Mouse (Mus musculus): ENCODE measurements around the gene Nap1l4. TPM values are rescaled to one million over a fixed set of nuclear protein-coding genes. Genes with fewer than 3 reads are reported as not detected.

Nap1l4 gene
- total RNA-seq, 2 experiments from 2014 or later, result 55.3 to 105 TPM

GRCm38 (mm10) chr7:143481806-143482387 is 67.0 kb downstream of the Nap1l4 start:
- no peak for ATAC-seq (ENCODE audit: poor library complexity, severe bottlenecking)

DNA sequence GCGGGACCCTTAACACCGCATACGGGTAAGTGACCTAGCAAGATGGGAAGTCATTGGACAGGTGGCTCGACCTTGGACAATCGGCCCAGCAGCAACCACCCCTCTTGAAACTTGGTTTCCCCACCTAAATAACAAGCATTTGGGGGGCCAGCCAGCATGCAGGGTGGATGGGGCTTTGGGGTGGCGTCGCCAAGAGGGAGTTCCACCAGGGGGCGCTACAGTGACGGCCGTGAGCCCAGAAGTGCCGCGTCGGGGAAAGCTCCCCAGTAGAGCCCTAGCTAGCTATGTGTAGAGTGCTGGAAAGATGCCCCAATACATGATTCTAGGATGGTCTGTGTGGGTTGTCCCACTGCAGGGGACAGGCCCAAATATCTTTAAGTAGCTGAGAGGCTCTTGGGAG is 68.4 kb downstream of the Nap1l4 start:
- ATAC-seq (ENCODE audit: poor library complexity, severe bottlenecking), result peak; percentile 72

GRCm38 (mm10) chr7:143477800-143478199 is 71.1 kb downstream of the Nap1l4 start:
- no peak for ATAC-seq (ENCODE audit: poor library complexity, severe bottlenecking)

- no peak for ATAC-seq (ENCODE audit: poor library complexity, severe bottlenecking)
These were observed 72.1 kb downstream of the Nap1l4 start for GRCm38 (mm10) chr7:143476702-143477335.

DNA sequence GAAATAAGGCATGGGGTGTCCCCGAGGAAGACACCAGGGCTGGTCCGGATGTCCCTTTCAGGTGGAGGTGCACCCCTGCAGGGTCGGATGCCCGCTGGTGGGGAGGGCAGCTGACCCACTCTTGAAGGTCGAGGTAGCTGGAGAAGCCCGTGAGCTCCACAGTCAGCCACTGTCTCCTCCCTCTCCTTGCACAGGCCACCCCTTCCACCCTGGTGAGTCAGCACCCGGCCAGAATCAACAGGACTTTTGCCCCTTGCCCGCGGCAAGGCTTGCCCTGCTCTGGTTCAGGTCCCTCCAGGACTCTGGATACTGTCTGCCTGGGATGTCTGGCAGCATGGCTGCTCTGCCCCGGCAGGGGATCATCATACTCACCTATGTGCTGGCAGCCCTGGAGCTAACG is 73.0 kb downstream of the Nap1l4 start:
- ATAC-seq (ENCODE audit: poor library complexity, severe bottlenecking), result no peak

DNA sequence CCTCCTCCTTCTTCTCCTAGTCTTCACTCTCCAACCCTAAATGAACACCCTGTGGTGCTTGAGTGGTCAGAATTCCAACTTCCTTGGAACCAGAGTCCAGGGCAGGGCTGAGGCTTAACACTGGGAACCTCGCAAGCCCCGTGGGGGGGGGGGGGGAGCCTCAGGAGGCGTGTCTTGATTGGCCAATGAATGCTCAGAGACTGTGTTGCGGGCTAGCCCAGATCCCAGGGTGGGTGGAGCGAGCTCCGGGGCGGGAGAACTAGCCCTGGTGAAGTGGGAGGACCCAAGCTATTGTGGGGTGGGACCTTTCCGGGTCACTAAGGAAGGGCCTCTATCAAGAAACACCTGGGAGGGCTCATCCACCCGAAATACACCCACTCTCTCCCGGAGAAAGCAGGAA is 74.1 kb downstream of the Nap1l4 start:
- ATAC-seq (ENCODE audit: poor library complexity, severe bottlenecking), result no peak

DNA sequence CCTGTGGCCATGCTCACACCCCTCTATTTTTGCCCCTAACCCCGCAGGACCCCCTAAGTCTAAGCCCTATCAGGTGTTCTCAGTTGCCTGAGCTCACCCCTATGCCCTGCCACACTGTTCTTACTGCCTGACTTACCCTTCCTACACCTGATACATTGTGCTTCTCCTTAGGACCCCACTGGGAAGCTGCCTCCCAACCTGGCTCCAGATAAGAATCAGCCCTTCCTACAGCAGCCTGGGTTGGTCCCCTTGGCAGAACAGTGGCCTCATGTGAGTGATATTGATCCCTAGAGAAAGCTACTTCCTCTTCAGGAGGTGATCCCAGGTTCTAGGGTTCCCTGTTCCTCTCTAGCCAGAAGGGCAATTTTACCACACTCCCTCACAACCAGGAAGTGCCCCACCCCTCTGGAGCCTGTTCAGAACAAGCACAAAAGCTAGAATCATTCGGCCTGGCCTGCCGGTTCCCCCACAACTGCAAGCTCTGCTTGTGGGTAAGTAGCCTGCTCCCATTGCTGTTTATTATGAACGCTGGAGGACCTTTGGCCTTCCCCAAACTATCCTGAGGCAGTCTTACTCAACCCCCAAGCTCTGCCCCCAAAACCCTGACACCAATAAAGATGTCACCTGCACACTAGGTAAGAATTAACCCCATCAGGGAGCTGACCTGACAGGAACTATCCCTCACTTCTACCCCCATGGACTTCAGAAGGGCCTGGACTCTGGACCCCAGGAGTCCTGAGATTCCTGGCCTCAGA is 75.4 kb downstream of the Nap1l4 start, which contains the start of gene Slc22a18:
Gene Slc22a18, plus strand, starts transcription at position 390 of the 755 bp plus-strand sequence.
- ATAC-seq (ENCODE audit: poor library complexity, severe bottlenecking), result peak; percentile 72

DNA sequence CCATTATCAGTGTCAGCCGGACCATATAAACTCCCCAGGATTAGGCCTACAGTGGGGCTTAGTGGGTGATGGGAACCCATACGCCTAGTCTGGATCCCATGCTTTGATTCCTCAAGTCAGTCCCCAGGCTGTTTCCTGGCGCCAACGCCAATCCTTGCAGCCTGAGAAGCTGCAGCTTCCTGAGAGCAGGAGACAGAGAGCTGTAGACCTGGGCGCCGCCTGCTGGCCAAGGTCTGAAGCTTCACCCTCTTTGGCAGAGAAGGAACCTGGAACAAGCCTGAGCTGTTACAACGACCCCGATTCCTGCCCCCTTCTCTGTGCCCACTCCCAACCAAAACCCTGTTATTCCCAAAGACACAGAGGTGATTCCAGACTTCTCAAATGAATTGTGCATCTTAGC is 79.0 kb downstream of the Nap1l4 start:
- ATAC-seq (ENCODE audit: poor library complexity, severe bottlenecking), result peak; percentile 61

DNA sequence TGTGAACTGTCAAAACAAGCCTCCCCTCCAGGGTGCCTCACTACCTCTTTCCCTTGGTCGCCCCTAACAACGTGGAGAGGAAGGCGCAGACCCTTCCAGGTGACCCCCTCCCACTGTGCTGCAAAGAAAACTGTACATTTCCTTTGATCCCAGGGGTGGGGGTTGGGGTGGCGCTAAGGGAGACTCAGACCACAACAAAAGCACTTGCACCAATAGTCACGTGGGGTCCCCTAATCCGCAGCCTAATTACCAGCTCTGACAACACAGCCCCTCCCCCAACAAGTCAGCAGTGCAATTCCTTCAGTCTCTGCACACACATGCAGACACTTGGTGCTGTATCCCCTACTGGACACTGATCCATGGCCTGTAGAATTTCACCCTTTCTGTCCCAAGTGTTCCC is 81.2 kb downstream of the Nap1l4 start:
- no peak for ATAC-seq (ENCODE audit: poor library complexity, severe bottlenecking)

DNA sequence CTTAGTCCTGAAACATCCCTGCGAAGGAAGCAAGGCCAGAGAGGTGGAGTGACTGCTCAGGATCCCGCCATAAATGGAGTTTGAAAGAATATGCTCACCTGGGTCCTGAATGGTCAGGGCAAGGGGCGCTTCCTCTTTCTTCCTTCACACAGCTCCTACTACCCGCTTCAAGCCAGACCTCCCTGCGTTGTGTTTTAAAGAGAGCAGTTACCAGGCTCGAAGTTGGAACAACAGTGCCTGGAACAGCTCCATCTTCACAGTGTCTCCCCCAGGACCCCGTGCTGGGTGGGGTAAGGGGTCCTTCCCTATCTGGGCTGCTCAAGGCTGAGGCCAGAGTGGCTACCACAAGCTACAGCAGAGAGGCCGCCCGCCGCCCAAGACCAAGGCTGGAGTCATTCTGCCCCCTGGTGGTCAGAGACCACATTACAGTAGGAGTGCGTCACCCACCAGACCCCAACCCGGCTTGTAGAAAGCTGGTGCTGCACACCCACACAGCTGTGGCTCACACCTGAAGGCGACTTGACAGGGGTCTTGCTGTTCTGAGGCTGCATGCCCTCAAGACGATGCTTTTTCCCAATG is 82.7 kb downstream of the Nap1l4 start:
- ATAC-seq (ENCODE audit: poor library complexity, severe bottlenecking), result peak; percentile 74

DNA sequence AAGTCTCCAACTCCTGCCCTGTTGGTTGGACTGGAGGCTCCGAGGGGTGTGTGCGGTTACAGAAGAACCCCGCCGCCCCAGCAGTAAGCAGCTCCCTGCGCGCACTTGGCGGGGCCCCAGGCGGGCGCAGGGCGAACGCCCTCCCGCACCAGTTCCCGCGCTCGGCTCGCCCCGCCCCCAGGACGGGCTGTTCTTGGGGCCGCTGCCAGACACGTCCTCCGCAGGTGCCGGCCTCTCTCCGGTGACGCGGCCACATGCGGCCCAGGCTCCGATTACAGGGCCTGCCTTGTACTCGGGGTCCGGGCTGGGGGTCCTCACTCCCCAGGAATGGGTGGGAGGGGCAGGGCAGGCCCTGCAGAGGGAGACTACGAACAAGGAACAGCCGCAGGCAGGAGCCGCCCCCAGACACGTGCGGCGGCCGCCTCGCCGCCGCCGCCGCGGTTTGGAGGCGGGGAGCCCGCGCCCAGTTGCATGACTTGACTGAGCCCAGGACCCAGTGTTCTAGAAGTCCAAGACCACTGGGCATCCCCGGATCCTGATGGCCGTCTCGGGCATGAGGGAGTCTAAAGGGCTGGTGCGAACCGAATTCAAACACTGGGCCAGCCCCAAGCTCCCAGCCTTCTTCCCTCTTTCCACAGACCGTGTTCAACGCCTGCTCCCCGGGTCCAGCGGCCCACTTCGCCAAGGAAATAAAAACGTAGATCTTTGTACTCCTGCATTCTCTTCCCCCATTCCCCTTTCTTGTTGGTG is 83.9 kb downstream of the Nap1l4 start:
- no peak for ATAC-seq (ENCODE audit: poor library complexity, severe bottlenecking)

DNA sequence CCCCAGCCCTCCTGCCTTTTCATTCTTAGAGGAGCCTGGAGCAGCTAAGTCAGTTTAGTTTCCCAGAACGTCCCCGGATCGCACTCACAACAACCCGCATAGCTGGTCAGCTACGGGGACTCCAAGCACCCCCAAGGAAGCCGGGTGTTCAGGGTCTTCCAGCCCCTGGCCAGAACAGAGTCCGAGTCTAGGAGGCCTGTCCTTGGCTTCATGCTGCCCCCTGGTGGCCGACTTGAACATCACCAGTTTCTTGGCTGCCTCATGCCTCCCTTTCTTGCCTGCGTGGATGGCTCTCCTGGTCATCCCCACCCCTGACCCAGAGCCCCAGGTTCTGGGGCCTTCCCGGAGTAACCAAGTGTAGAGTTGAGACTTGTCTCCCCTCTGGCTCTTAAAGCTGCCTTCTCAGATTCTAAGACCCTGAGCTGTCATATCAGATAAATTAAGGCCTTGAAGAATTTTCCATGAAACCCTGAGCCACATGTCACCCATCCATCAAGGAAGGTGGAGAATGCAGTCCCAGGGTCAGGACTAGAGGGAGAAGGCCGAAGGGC is 85.0 kb downstream of the Nap1l4 start:
- peak; percentile 45 for ATAC-seq (ENCODE audit: poor library complexity, severe bottlenecking)

Other genes with a start within 250 kb of the Nap1l4 start
- 1.3 and 2.3 TPM in 2 replicates for gene Cdkn1c, start 88.1 kb downstream of the Nap1l4 start, total RNA-seq (2015)
- 0.41 and 0.95 TPM in 2 replicates for gene Cdkn1c, start 88.1 kb downstream of the Nap1l4 start, total RNA-seq (2017)
- 1.2 and 1.3 TPM in 2 replicates for gene Slc22a18, start 75.4 kb downstream of the Nap1l4 start, total RNA-seq (2015)
- 0.94 and 1.7 TPM in 2 replicates for gene Slc22a18, start 75.4 kb downstream of the Nap1l4 start, total RNA-seq (2017)
- not detected in 2 replicates for gene Phlda2, start 46.0 kb downstream of the Nap1l4 start, total RNA-seq (2015)
- gene Phlda2, start 46.0 kb downstream of the Nap1l4 start, total RNA-seq (2017), result not detected in 2 replicates
- 27.5 and 31.5 TPM in 2 replicates for gene Cars, start 51.0 kb upstream of the Nap1l4 start, total RNA-seq (2015)
- gene Cars, start 51.0 kb upstream of the Nap1l4 start, total RNA-seq (2017), result 39.8 and 45.1 TPM in 2 replicates
- 5.7 and 8.4 TPM in 2 replicates for gene Tnfrsf26, start 79.6 kb upstream of the Nap1l4 start, total RNA-seq (2015)
- 4.5 and 5.4 TPM in 2 replicates for gene Tnfrsf26, start 79.6 kb upstream of the Nap1l4 start, total RNA-seq (2017)
- gene Tnfrsf22, start 100.6 kb upstream of the Nap1l4 start, total RNA-seq (2015), result 2.1 and 3.5 TPM in 2 replicates
- 1.7 and 3.5 TPM in 2 replicates for gene Tnfrsf22, start 100.6 kb upstream of the Nap1l4 start, total RNA-seq (2017)
- 4.9 and 6.3 TPM in 2 replicates for gene Tnfrsf23, start 136.8 kb upstream of the Nap1l4 start, total RNA-seq (2015)
- gene Tnfrsf23, start 136.8 kb upstream of the Nap1l4 start, total RNA-seq (2017), result 2.2 and 4.3 TPM in 2 replicates
- 1.5 and 3.5 TPM in 2 replicates for gene Osbpl5, start 207.9 kb upstream of the Nap1l4 start, total RNA-seq (2015)
- 1.5 and 8.3 TPM in 2 replicates for gene Osbpl5, start 207.9 kb upstream of the Nap1l4 start, total RNA-seq (2017)
- not detected in 2 replicates for gene Mrgprg, start 217.9 kb upstream of the Nap1l4 start, total RNA-seq (2015)
- gene Mrgprg, start 217.9 kb upstream of the Nap1l4 start, total RNA-seq (2017), result not detected in 2 replicates
- gene Mrgpre, start 235.4 kb upstream of the Nap1l4 start, total RNA-seq (2015), result 0.05 TPM in 1 of 2 replicates, not detected in the other
- gene Mrgpre, start 235.4 kb upstream of the Nap1l4 start, total RNA-seq (2017), result not detected in 2 replicates